Comparison of ENCODE assay signal across 16 mouse cellular contexts in genomic region chr13:45805915-45806599, GRCm38 (mm10).
DNase-seq lines count a peak whose midpoint lies in the region; ATAC-seq and TF ChIP-seq lines count a peak whose summit lies in the region.
"Had no signal": no experiment of that assay in that cellular context is flagged by ENCODE, and none has a peak within 500 bp of the region (broad histone marks: within the 10 kb centered on the region; RNA-seq: fewer than 3 reads in every experiment).

No protein-coding gene starts in this region.

- no peak for ATAC-seq in hindbrain, embryonic 13.5 days (ENCODE audit: low FRiP score)
- ATAC-seq in forebrain, embryonic 13.5 days = peak; percentile 84
- no peak for ATAC-seq in granulocyte monocyte progenitor cell, adult 5-6 weeks (replicated peaks; ENCODE audit: poor library complexity, severe bottlenecking)
- ATAC-seq in intestine, postnatal 0 days = no peak
- ATAC-seq: liver, embryonic 12.5 days had no signal

- H3K27ac ChIP-seq in hindbrain, embryonic 13.5 days = peak overlapping the region; percentile 14; the same call in 1 of the 2 replicates
- no peak overlapping the region for H3K27ac ChIP-seq in hindbrain, embryonic 10.5 days
- H3K27ac ChIP-seq in forebrain, embryonic 13.5 days = no peak overlapping the region; the same call in 1 of the 2 replicates
- H3K27ac ChIP-seq in intestine, postnatal 0 days (ENCODE audit: low read depth, low read length) = no peak overlapping the region
- H3K27ac ChIP-seq: embryonic facial prominence, embryonic 12.5 days; kidney, embryonic 15.5 days; left cerebral cortex, adult 2 months; liver, embryonic 12.5 days; lung, embryonic 15.5 days had no signal

- H3K27me3 ChIP-seq in hindbrain, embryonic 13.5 days = no peaks in the 10 kb centered on the region
- peaks cover 19% of the 10 kb centered on the region for H3K27me3 ChIP-seq in hindbrain, embryonic 10.5 days (ENCODE audit: insufficient read depth, poor library complexity, severe bottlenecking)
- peaks cover 8% of the 10 kb centered on the region; the same call in 1 of the 2 replicates for H3K27me3 ChIP-seq in forebrain, embryonic 13.5 days
- H3K27me3 ChIP-seq in intestine, postnatal 0 days (replicated peaks; ENCODE audit: control insufficient read depth, insufficient read depth, low read length) = no peaks in the 10 kb centered on the region
- H3K27me3 ChIP-seq: embryonic facial prominence, embryonic 12.5 days; kidney, embryonic 15.5 days; liver, embryonic 12.5 days; lung, embryonic 15.5 days had no signal

- no peak for TF ChIP-seq CTCF in intestine, postnatal 0 days (IDR thresholded peaks at IDR 0.05; ENCODE audit: low read depth)

- no peak overlapping the region for H3K9ac ChIP-seq in hindbrain, embryonic 13.5 days
- H3K9ac ChIP-seq in forebrain, embryonic 13.5 days = no peak overlapping the region
- H3K9ac ChIP-seq in intestine, postnatal 0 days (ENCODE audit: low read depth, low read length) = no peak overlapping the region
- H3K9ac ChIP-seq: embryonic facial prominence, embryonic 12.5 days; kidney, embryonic 15.5 days; liver, embryonic 12.5 days; lung, embryonic 15.5 days had no signal

- no peaks in the 10 kb centered on the region for H3K36me3 ChIP-seq in hindbrain, embryonic 13.5 days
- H3K36me3 ChIP-seq in hindbrain, embryonic 10.5 days = no peaks in the 10 kb centered on the region
- H3K36me3 ChIP-seq in forebrain, embryonic 13.5 days (ENCODE audit: poor library complexity, severe bottlenecking) = no peaks in the 10 kb centered on the region
- H3K36me3 ChIP-seq in intestine, postnatal 0 days (ENCODE audit: control insufficient read depth, insufficient read depth) = no peaks in the 10 kb centered on the region
- H3K36me3 ChIP-seq: embryonic facial prominence, embryonic 12.5 days; kidney, embryonic 15.5 days; liver, embryonic 12.5 days; lung, embryonic 15.5 days had no signal

- 25% methylated on average over 9 of the region's 9 CpGs for WGBS in hindbrain, embryonic 13.5 days
- WGBS in hindbrain, embryonic 10.5 days = 40% methylated on average over 9 of the region's 9 CpGs
- 3% methylated on average over 9 of the region's 9 CpGs for WGBS in forebrain, embryonic 13.5 days
- WGBS in intestine, postnatal 0 days = 55% methylated on average over 9 of the region's 9 CpGs

- H3K4me3 ChIP-seq in hindbrain, embryonic 13.5 days = no peak overlapping the region
- no peak overlapping the region for H3K4me3 ChIP-seq in hindbrain, embryonic 10.5 days
- no peak overlapping the region for H3K4me3 ChIP-seq in forebrain, embryonic 13.5 days
- no peak overlapping the region for H3K4me3 ChIP-seq in intestine, postnatal 0 days (ENCODE audit: low read depth, low read length)
- H3K4me3 ChIP-seq: embryonic facial prominence, embryonic 12.5 days; kidney, embryonic 15.5 days; left cerebral cortex, adult 2 months; liver, embryonic 12.5 days; lung, embryonic 15.5 days had no signal

- H3K9me3 ChIP-seq in hindbrain, embryonic 13.5 days = no peaks in the 10 kb centered on the region
- no peaks in the 10 kb centered on the region for H3K9me3 ChIP-seq in hindbrain, embryonic 10.5 days
- no peaks in the 10 kb centered on the region for H3K9me3 ChIP-seq in forebrain, embryonic 13.5 days (replicated peaks)
- H3K9me3 ChIP-seq in intestine, postnatal 0 days (ENCODE audit: control insufficient read depth) = no peaks in the 10 kb centered on the region
- H3K9me3 ChIP-seq: embryonic facial prominence, embryonic 12.5 days; kidney, embryonic 15.5 days; liver, embryonic 12.5 days; lung, embryonic 15.5 days had no signal

- no peak for DNase-seq in hindbrain, embryonic 10.5 days (ENCODE audit: low spot score)
- peak; percentile 29 for DNase-seq in embryo, embryonic 10.5 days (ENCODE audit: low spot score)
- DNase-seq in retina, embryonic 14.5 days (ENCODE audit: low spot score) = peak; percentile 38
- no peak for DNase-seq in left cerebral cortex, adult 11 months (ENCODE audit: low spot score)
- DNase-seq: adrenal gland, postnatal 10 days; cerebellum, adult 8-10 months; thymus, adult 18-20 months had no signal

- no peak overlapping the region for H3K4me2 ChIP-seq in hindbrain, embryonic 13.5 days
- peak overlapping the region; percentile 63 for H3K4me2 ChIP-seq in forebrain, embryonic 13.5 days
- no peak overlapping the region for H3K4me2 ChIP-seq in intestine, postnatal 0 days (replicated peaks; ENCODE audit: low read depth)
- H3K4me2 ChIP-seq: embryonic facial prominence, embryonic 12.5 days; kidney, embryonic 15.5 days; liver, embryonic 12.5 days; lung, embryonic 15.5 days had no signal

- peaks cover 46% of the 10 kb centered on the region for H3K4me1 ChIP-seq in hindbrain, embryonic 13.5 days (replicated peaks)
- peaks cover 44% of the 10 kb centered on the region for H3K4me1 ChIP-seq in hindbrain, embryonic 10.5 days (replicated peaks)
- peaks cover 61% of the 10 kb centered on the region for H3K4me1 ChIP-seq in forebrain, embryonic 13.5 days
- no peaks in the 10 kb centered on the region for H3K4me1 ChIP-seq in intestine, postnatal 0 days (replicated peaks; ENCODE audit: control insufficient read depth, insufficient read depth, low read length)

Comparison
In these comparisons a context has a peak if more than half of its experiments do, and no peak if none do; other contexts are left out.
1. DNase-seq: peak in embryo, embryonic 10.5 days (single experiment) and retina, embryonic 14.5 days (single experiment); none in hindbrain, embryonic 10.5 days (single experiment) and left cerebral cortex, adult 11 months (single experiment).